Mouse (Mus musculus) ovary, postnatal 14 days (tissue): ENCODE measurements around the gene Ly6g6d.
A peak's percentile ranks its signal among the peaks of the same experiment; 100 is the strongest.
"Not testable (repeated sequence)": the region's sequence is repeated elsewhere in the genome, so short reads cannot be mapped to it uniquely, and the experiment has no call there.

ENCODE experiments used
- DNase-seq: peaks from one replicate; pipeline ENCODE4 v3.0.0; 2022; ENCODE audit warnings: low spot score

The Ly6g6d gene

DNA sequence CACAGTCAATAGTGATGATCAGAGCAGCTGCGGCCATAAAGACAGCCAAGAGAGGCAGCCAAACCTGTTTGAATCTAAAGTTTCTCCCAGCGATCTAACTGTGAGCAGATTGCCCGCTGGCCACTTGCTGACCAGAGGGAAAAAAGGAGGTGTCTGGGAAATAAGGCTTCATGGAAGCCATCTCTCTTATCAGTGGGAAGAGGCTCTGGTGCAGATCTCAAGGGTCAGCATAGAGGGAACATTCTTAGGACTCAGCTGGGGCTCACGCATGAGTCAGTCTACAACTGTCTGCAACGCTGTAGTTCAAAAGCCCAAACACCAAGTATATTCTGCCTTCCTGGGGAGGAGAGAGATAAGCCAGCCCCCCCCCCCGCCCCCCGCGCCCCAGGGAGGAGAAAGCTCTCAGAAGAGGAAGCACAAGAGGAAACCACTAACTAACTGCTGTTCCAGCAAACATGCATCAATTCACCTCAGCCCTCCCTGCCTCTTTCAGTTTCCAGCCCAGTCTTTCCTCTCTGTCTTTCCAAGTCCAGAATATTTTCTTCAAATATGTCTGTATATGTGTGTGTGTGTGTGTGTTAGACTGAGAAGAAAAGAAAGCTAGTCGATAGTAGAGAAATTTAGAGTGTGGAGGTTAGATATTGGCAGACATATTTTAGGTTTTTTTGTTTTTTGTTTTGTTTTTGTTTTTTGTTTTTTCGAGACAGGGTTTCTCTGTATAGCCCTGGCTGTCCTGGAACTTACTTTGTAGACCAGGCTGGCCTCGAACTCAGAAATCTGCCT lies 29.5 kb downstream of the Ly6g6d start:
- no peak for DNase-seq

- DNase-seq, result no peak
Measured at GRCm38 (mm10) chr17:35047688-35048087, 30.2 kb downstream of the Ly6g6d start.

- peak; percentile 96 for DNase-seq
Measured at GRCm38 (mm10) chr17:35046681-35047455, 31.0 kb downstream of the Ly6g6d start, which contains the start of gene Msh5. TSS of gene Msh5 (minus strand) at chr17:35046745.

GRCm38 (mm10) chr17:35045807-35046680 lies 31.8 kb downstream of the Ly6g6d start:
- no peak for DNase-seq

- DNase-seq, result no peak
Measured at GRCm38 (mm10) chr17:35044904-35045806, 32.7 kb downstream of the Ly6g6d start.

- DNase-seq, result no peak
Measured at GRCm38 (mm10) chr17:35043794-35044193, 34.1 kb downstream of the Ly6g6d start.

DNA sequence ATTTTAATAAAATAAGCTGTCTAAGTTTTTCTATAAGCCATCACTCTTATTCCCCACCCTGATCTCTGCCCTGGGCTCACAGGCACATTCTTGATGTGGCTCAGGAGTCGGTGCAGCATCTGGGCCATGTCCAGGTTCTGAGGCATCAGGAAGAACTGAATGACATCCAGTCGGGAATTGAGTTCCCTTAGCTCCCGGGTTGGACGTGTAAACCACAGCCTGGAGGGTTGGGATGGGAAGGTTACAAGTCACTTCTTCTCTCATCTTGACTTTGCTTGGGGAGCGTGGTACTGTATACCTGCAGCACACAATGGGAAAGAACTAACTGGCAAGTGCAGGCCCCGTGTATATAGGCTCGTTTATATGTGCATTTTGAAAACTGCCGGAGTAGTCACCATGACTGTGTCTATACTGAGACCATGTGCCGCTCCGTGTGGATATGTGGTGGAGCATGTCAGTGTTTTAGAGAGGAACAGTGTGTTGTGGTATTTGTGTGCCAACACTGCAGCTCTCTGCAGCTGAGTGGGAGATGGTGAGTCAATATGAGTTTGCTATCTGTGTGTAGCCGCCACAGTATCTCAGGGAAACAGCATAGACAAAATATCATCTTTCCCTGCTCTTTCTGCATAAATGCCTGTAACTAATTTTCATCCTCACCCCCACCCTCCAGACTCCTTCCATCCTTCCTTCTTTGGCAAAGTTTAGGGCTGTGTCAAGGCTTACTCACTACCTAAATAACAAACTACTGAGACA lies 38.6 kb downstream of the Ly6g6d start:
- no peak for DNase-seq

DNA sequence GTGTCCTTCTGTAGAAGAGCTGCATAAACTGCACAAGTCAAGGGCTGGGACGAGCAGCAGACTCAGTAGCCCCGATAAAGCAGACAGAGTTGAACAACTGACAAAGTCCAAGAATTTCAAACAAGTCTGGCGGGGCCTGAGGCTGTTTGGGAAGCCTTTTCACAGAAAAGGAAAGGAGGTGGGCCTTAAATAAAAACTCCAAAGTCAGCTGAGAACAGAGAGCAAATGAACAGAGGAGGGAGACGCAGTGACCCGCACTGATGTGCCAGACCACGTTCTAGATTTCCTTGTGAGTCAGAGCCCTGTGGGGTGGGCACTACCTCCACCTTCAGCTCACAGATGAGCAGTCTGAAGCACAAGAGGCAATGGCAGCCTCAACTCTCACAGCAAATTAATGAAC lies 43.0 kb downstream of the Ly6g6d start:
- no peak for DNase-seq

GRCm38 (mm10) chr17:35033703-35034102 lies 44.2 kb downstream of the Ly6g6d start:
- not testable (repeated sequence) for DNase-seq

DNA sequence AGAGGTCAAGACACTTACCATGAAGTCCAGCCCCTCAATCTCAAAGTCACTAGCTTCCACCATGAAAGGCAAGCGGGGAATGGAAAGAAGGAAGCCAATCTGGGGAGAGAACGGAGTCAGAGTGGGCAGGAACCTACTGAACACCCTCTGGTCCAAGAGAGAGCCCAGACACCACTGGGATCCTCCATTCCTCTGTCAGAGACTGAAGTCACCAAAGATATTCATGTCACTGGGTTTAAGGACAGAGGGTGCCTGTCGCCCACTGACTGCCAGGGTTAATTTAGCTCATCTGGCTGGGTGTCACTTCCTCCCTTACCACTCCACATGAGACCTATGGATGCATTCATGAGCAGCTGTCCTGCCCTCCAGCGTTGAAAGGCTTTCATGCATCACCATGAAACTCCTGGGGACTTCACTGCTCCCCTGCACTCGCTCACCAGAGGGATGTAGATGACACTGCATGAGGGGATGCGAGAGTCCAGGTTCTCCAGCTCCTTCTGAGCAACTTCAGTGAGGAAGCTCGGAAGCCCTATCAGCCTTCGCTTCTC lies 45.5 kb downstream of the Ly6g6d start:
- no peak for DNase-seq

GRCm38 (mm10) chr17:35031880-35032279 lies 46.0 kb downstream of the Ly6g6d start:
- no peak for DNase-seq

GRCm38 (mm10) chr17:35031272-35031671 lies 46.6 kb downstream of the Ly6g6d start:
- no peak for DNase-seq

GRCm38 (mm10) chr17:35029691-35030532 lies 48.0 kb downstream of the Ly6g6d start:
- no peak for DNase-seq

GRCm38 (mm10) chr17:35028315-35028714 lies 49.5 kb downstream of the Ly6g6d start:
- no peak for DNase-seq

DNA sequence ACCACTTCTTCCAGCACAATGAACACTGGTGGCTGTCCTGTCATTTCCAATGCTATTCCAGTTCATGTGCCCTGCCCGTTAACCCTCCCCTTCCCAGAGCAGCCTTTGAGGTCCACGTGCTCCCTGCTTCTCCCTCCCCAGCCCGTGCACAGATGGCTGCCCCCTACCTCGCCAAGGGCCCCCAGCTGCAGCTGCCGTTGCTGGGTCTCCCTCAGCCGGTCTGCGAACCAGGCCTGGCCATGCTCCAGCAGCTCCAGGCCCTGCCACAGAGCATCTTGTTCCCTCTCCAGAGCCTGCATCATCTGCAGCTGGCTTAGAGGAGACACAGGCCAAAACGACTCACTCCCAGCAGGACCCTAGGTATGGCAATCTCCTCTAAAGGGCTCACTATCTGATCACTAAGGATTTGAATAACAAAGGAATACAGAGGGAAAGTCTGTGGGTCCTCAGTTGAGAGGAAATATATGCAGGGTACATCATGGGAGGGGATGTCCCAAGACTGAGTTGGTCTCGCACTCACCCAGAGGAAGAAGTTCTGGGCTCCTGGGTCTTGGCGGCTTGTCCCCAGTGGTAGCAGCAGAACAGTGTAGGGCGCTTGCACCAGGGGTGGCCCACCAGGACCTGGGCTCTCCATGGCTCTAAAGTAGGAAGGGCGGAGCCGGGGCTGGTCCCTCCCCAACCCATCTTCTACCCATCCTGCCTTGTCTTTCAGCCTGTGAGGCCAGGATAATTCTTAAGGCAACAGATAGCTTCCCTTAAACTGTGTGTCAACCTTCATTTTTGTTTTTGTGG lies 50.4 kb downstream of the Ly6g6d start, which contains the start of gene Sapcd1:
Gene Sapcd1 (minus strand): TSS at position 740 of the 792 bp plus-strand sequence.
- no peak for DNase-seq

DNA sequence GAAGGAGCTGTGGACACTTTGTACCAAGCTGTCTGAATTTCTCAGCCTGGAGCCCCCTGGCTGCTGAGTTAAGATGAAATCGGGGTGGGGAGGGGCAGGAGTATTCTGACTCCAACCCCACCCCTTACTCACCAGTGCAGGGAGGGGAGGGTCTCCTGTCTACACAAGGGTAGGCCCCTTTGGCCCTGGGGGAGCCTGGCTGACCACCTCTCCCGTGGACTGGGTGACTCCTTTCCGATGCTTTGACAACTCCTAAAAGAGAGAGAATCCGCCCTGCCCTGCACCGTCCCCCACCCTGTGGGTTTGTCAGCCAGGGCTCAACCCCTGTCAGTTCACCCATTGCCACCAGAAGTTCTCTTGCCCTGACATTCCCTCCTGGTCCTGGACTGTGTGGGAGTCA lies 51.7 kb downstream of the Ly6g6d start:
- DNase-seq, result no peak

DNA sequence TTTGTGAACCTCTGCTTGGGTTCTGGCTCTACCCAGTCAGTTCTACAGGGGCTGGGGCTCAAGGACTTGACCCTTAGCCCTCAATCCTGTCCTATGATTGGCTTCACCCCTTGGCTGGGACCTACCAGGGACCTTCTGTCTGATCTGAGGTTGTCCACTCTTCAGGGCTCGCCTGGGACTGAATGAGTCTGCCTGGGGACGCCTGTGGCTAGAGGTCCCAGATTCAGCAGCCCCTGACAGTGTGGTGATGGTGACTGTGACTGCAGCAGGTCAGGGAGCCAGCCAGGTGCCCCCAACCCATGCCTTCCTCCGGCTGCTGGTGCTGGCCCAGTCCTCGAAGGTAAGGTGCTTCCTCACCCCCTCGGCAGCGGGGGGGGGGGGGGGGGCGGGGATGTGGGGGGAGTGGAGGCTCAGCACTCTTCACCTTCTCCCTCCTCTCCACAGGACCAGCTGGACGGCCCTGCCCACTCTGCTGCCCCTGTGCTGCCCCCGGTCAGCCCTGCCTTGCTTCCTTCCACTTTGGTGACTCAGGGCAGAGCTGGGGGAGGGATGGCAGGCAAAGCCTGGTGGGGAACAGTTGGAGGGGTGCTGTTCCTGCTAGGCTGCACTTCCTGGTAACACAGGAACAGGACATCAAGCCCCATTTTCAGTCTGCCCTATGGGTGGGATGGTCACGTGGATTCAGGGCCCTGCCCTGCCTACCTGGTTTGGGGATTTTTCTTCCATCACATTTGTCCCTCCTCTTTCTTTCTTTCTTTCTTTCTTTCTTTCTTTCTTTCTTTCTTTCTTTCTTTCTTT lies 53.0 kb downstream of the Ly6g6d start:
- DNase-seq, result no peak
